Mouse (Mus musculus): ENCODE data around the gene Vinac1.
A peak's percentile ranks its signal among the peaks of the same experiment; 100 is the strongest.

DNA sequence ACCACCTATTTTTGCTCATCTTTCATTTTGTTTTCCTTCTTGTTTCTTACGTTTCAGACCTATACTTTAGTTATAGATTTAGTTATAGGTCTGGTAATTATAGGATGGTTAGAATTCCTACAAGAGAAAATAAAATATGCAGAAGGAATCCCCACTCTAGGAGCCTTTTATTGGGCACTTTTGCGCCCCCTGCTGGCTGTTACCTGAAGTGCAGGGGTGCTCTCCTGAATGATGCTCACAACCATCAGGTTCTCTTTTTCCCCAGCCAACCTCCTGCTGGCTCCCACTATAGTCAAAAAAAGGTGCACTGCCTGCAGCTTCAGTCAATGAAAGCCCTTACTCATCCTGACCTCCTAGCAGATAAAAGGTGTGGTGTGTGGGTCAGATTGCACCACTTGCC is 37.0 kb upstream of the Vinac1 start:
- TF ChIP-seq CTCF (IDR thresholded peaks at IDR 0.05; ENCODE audit: low read depth, low read length): peak; percentile 74
- no peak for TF ChIP-seq POLR2A (IDR thresholded peaks at IDR 0.05; ENCODE audit: extremely low read depth, insufficient read depth, low read length)
